In genomic region chr3:108289311-108290130, GRCm38 (mm10) we compare ENCODE assay signal across 15 mouse cellular contexts. TPM values are rescaled to one million over a fixed set of nuclear protein-coding genes. Genes with fewer than 3 reads are reported as not detected.
DNase-seq lines count a peak whose midpoint lies in the region; ATAC-seq and TF ChIP-seq lines count a peak whose summit lies in the region.
"Had no signal": no experiment of that assay in that cellular context is flagged by ENCODE, and none has a peak within 500 bp of the region (broad histone marks: within the 10 kb centered on the region; RNA-seq: fewer than 3 reads in every experiment).

No protein-coding gene starts in this region.

- H3K27ac ChIP-seq in heart, embryonic 15.5 days: peak overlapping the region; percentile 1; the same call in 1 of the 2 replicates
- H3K27ac ChIP-seq in liver, postnatal 0 days (ENCODE audit: low read depth): peak overlapping the region; percentile 67
- no peak overlapping the region for H3K27ac ChIP-seq in liver, embryonic 11.5 days (ENCODE audit: low read depth, low read length)
- H3K27ac ChIP-seq: embryonic facial prominence, embryonic 12.5 days had no signal

- no peak overlapping the region for H3K9ac ChIP-seq in heart, embryonic 15.5 days
- no peak overlapping the region for H3K9ac ChIP-seq in liver, postnatal 0 days (replicated peaks)
- no peak overlapping the region for H3K9ac ChIP-seq in liver, embryonic 11.5 days (ENCODE audit: low read depth, low read length)
- H3K9ac ChIP-seq: embryonic facial prominence, embryonic 12.5 days had no signal

- no peaks in the 10 kb centered on the region for H3K27me3 ChIP-seq in heart, embryonic 15.5 days
- H3K27me3 ChIP-seq in liver, postnatal 0 days (ENCODE audit: insufficient read depth, low read length): no peaks in the 10 kb centered on the region
- no peaks in the 10 kb centered on the region for H3K27me3 ChIP-seq in liver, embryonic 11.5 days (replicated peaks; ENCODE audit: control insufficient read depth, insufficient read depth, low read length)
- H3K27me3 ChIP-seq: embryonic facial prominence, embryonic 12.5 days had no signal

- H3K4me3 ChIP-seq in heart, embryonic 15.5 days: no peak overlapping the region
- no peak overlapping the region for H3K4me3 ChIP-seq in liver, postnatal 0 days (ENCODE audit: low read depth, low read length)
- H3K4me3 ChIP-seq in liver, embryonic 11.5 days (ENCODE audit: low read depth, low read length): no peak overlapping the region
- H3K4me3 ChIP-seq: embryonic facial prominence, embryonic 12.5 days; limb, embryonic 10.5 days had no signal

- TF ChIP-seq CTCF in liver, postnatal 0 days (IDR thresholded peaks at IDR 0.05; ENCODE audit: low read depth): no peak

- no peak for DNase-seq in heart, adult 9 months (ENCODE audit: low spot score in 2 of 2)
- DNase-seq in liver, postnatal 0 days: no peak
- no peak for DNase-seq in liver, embryonic 11.5 days (ENCODE audit: low spot score)
- DNase-seq in cerebellum, adult 11-12 months: no peak
- DNase-seq in left cerebral cortex, adult 18-20 months (ENCODE audit: low spot score in 2 of 2): no peak
- DNase-seq: adrenal gland, postnatal 10 days; cerebellum, postnatal 36 days; layer of hippocampus, adult 9-11 months had no signal

- peaks cover 64% of the 10 kb centered on the region for H3K4me1 ChIP-seq in heart, embryonic 15.5 days (replicated peaks)
- H3K4me1 ChIP-seq in liver, postnatal 0 days (ENCODE audit: insufficient read depth): peaks cover 47% of the 10 kb centered on the region
- H3K4me1 ChIP-seq in liver, embryonic 11.5 days (replicated peaks; ENCODE audit: control insufficient read depth, insufficient read depth, low read length): peaks cover 32% of the 10 kb centered on the region

- H3K9me3 ChIP-seq in heart, embryonic 15.5 days (replicated peaks): no peaks in the 10 kb centered on the region
- H3K9me3 ChIP-seq in liver, postnatal 0 days (ENCODE audit: low read length): no peaks in the 10 kb centered on the region
- no peaks in the 10 kb centered on the region for H3K9me3 ChIP-seq in liver, embryonic 11.5 days (ENCODE audit: control insufficient read depth, low read length)
- H3K9me3 ChIP-seq: embryonic facial prominence, embryonic 12.5 days; G1E; limb, embryonic 10.5 days had no signal

- WGBS in heart, embryonic 15.5 days: 68% methylated on average over 13 of the region's 13 CpGs
- 47% methylated on average over 13 of the region's 13 CpGs for WGBS in liver, postnatal 0 days (ENCODE audit: insufficient replicate concordance)
- 72% methylated on average over 13 of the region's 13 CpGs for WGBS in liver, embryonic 11.5 days

- H3K36me3 ChIP-seq in heart, embryonic 15.5 days: no peaks in the 10 kb centered on the region
- 0 out of 2 replicates have a peak, but pooled peaks cover 2% of the 10 kb centered on the region for H3K36me3 ChIP-seq in liver, postnatal 0 days (replicated peaks; ENCODE audit: insufficient read depth, low read length)
- H3K36me3 ChIP-seq in liver, embryonic 11.5 days (ENCODE audit: control insufficient read depth, insufficient read depth, low read length): no peaks in the 10 kb centered on the region
- H3K36me3 ChIP-seq: embryonic facial prominence, embryonic 12.5 days; G1E; limb, embryonic 10.5 days had no signal

- H3K4me2 ChIP-seq in heart, embryonic 15.5 days: no peak overlapping the region
- no peak overlapping the region for H3K4me2 ChIP-seq in liver, postnatal 0 days (ENCODE audit: low read depth, low read length)
- H3K4me2 ChIP-seq in liver, embryonic 11.5 days: no peak overlapping the region
- H3K4me2 ChIP-seq: embryonic facial prominence, embryonic 12.5 days had no signal

- no peak for TF ChIP-seq EP300 in liver, postnatal 0 days (IDR thresholded peaks at IDR 0.05; ENCODE audit: low read depth)

- no peak for ATAC-seq in heart, embryonic 15.5 days (replicated peaks; ENCODE audit: insufficient number of reproducible peaks, insufficient read depth, low FRiP score, low read depth)
- peak; percentile 64 for ATAC-seq in liver, postnatal 0 days
- no peak for ATAC-seq in liver, embryonic 11.5 days (replicated peaks; ENCODE audit: low FRiP score)
- 0 out of 2 replicates have a peak, but pooled peaks have one; percentile 34 for ATAC-seq in granulocyte monocyte progenitor cell, adult 5-6 weeks (replicated peaks; ENCODE audit: poor library complexity, severe bottlenecking)
- peak; percentile 32; the same call in 1 of the 2 replicates for ATAC-seq in monocyte, adult 5-6 weeks (replicated peaks; ENCODE audit: insufficient number of reproducible peaks, low FRiP score, low TSS enrichment, poor library complexity, severe bottlenecking)
- ATAC-seq: intestine, postnatal 0 days had no signal

RNA-seq across cellular contexts. Expression of gene Sort1, which starts 5.6 kb away (rescaled TPM):
- polyA plus RNA-seq in heart, embryonic 15.5 days (2015; fragmentation: Nextera tagmentation; extraction: Ambion mirVana): 10.2 and 13.9 TPM in 2 replicates
- 3.0 and 3.7 TPM in 2 replicates for polyA plus RNA-seq in liver, postnatal 0 days (2015; fragmentation: Nextera tagmentation; extraction: Ambion mirVana)
- polyA plus RNA-seq in liver, embryonic 11.5 days (2014; fragmentation: Nextera tagmentation; extraction: Ambion mirVana): 10.6 and 11.9 TPM in 2 replicates
- 55.1 and 58.8 TPM in 2 replicates for total RNA-seq in granulocyte monocyte progenitor cell, adult 5-6 weeks (2014; fragmentation: Nextera tagmentation)
- 45.6 and 50.2 TPM in 2 replicates for total RNA-seq in granulocyte monocyte progenitor cell, adult 5-6 weeks (2017)
- total RNA-seq in monocyte, adult 5-6 weeks (2017): 31.6 to 35.5 TPM (median 32.1 TPM) in 3 replicates
- 100 to 1,000 TPM; 305 to 320 TPM for total RNA-seq in left cerebral cortex, adult 18-20 months (2021)

RNA-seq across cellular contexts. Expression of gene Psma5, which starts 32.8 kb away (rescaled TPM):
- 174 and 197 TPM in 2 replicates for polyA plus RNA-seq in heart, embryonic 15.5 days (2015; fragmentation: Nextera tagmentation; extraction: Ambion mirVana)
- polyA plus RNA-seq in liver, postnatal 0 days (2015; fragmentation: Nextera tagmentation; extraction: Ambion mirVana): 136 and 143 TPM in 2 replicates
- polyA plus RNA-seq in liver, embryonic 11.5 days (2014; fragmentation: Nextera tagmentation; extraction: Ambion mirVana): 335 and 351 TPM in 2 replicates
- 258 and 273 TPM in 2 replicates for total RNA-seq in granulocyte monocyte progenitor cell, adult 5-6 weeks (2014; fragmentation: Nextera tagmentation)
- 264 and 296 TPM in 2 replicates for total RNA-seq in granulocyte monocyte progenitor cell, adult 5-6 weeks (2017)
- total RNA-seq in monocyte, adult 5-6 weeks (2017): 137 to 139 TPM (median 138 TPM) in 3 replicates
- total RNA-seq in left cerebral cortex, adult 18-20 months (2021): 10 to 100 TPM; 68.9 to 76.7 TPM

Comparison
In these comparisons a context has a peak if more than half of its experiments do, and no peak if none do; other contexts are left out.
1. ATAC-seq: peak in liver, postnatal 0 days (single experiment), granulocyte monocyte progenitor cell, adult 5-6 weeks (single experiment) and monocyte, adult 5-6 weeks (single experiment); none in heart, embryonic 15.5 days (single experiment) and liver, embryonic 11.5 days (single experiment).